Mouse (Mus musculus) lung, postnatal 0 days (tissue): ENCODE data around the gene Fbxl17.

Experiments used
- CTCF ChIP-seq: IDR thresholded peaks from 2 replicates; pipeline ENCODE4 v1.5.1; 2016; ENCODE audit warnings: antibody characterized with exemption, mild to moderate bottlenecking
- EP300 ChIP-seq: IDR thresholded peaks from 2 replicates; pipeline ENCODE4 v1.6.1; 2016; ENCODE audit warnings: antibody characterized with exemption, mild to moderate bottlenecking, control low read depth

DNA sequence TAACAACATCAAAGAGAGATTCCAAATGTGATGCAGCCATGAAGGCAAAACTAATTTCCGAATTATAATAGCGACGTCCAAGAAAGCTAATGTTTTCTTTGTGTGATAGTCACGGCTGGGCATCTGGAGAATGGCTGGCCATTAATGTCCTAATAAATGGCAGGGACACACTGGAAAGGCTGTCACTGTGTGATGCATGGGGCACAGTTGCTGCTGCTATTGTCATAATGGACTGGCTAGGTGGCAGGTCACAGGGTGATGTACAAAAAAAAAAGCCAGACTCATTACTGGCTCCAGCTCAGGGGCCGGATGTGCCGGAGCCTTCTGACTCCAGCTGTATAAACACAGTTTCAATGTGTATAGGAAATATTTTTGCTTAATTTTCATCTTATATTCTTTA is 341.9 kb downstream of the Fbxl17 start:
- TF ChIP-seq EP300 (no peak), CTCF (no peak)
